Mouse (Mus musculus) heart, embryonic 16.5 days (tissue): ENCODE results near the gene Tigd3. TPM values are rescaled to one million over a fixed set of nuclear protein-coding genes. Genes with fewer than 3 reads are reported as not detected.
A peak's percentile ranks its signal among the peaks of the same experiment; 100 is the strongest.

Experiments used
- ATAC-seq: fragments of 200-750 bp; cut with Nextera tagmentation; replicated peaks from 2 replicates; pipeline ENCODE4 v1.8.0; 2017; ENCODE audit warnings: moderate number of reproducible peaks; ENCODE audit not compliant: insufficient read depth, low FRiP score; ENCODE audit errors: extremely low read depth
- H3K27ac ChIP-seq: fragments of 300-500 bp; sonication (generic); 2 replicates; pipeline ENCODE4 v1.5.1; 2014; ENCODE audit warnings: mild to moderate bottlenecking, low read length, control low read depth, moderate library complexity
- H3K27me3 ChIP-seq: fragments of 300-500 bp; sonication (generic); 2 replicates; pipeline ENCODE4 v1.6.1; 2014; ENCODE audit warnings: low read length, mixed read lengths; ENCODE audit not compliant: control insufficient read depth, insufficient read depth
- H3K36me3 ChIP-seq: fragments of 300-500 bp; sonication (generic); 2 replicates; pipeline ENCODE4 v1.6.1; 2014; ENCODE audit not compliant: control insufficient read depth, insufficient read depth
- H3K4me1 ChIP-seq: fragments of 300-500 bp; sonication (generic); 2 replicates; pipeline ENCODE4 v1.6.1; 2014; ENCODE audit warnings: low read length, mixed read lengths; ENCODE audit not compliant: control insufficient read depth, insufficient read depth
- H3K4me2 ChIP-seq: fragments of 300-500 bp; sonication (generic); 2 replicates; pipeline ENCODE4 v1.6.1; 2014; ENCODE audit warnings: low read depth, mild to moderate bottlenecking, control low read depth, low read length
- H3K4me3 ChIP-seq: fragments of 300-500 bp; sonication (generic); 2 replicates; pipeline ENCODE4 v1.5.1; 2014; ENCODE audit warnings: mild to moderate bottlenecking, control low read depth, low read length
- H3K9ac ChIP-seq: fragments of 300-500 bp; sonication (generic); 2 replicates; pipeline ENCODE4 v1.6.1; 2014; ENCODE audit warnings: low read length, control low read depth
- H3K9me3 ChIP-seq: fragments of 300-500 bp; sonication (generic); replicated peaks from 2 replicates; pipeline ENCODE4 v1.6.1; 2016; ENCODE audit warnings: low read length; ENCODE audit not compliant: control insufficient read depth
- WGBS: fragments of 180-500 bp; shearing (Covaris S2); extraction: QIAGEN DNeasy Blood & Tissue Kit; methylation state at CpG from one replicate; pipeline ENCODE4 v1.1.7; 2014; 5-methylcytosine and 5-hydroxymethylcytosine counted together
- polyA plus RNA-seq: library from polyadenylated mRNA; unstranded; fragments of >200 nt; fragmentation: Nextera tagmentation; extraction: Ambion mirVana; gene quantifications from 2 replicates; pipeline ENCODE4 v1.2.1, GENCODE M21; 2015

The Tigd3 gene
- polyA plus RNA-seq, 1 experiment from 2014 or later = 1.5 TPM

DNA sequence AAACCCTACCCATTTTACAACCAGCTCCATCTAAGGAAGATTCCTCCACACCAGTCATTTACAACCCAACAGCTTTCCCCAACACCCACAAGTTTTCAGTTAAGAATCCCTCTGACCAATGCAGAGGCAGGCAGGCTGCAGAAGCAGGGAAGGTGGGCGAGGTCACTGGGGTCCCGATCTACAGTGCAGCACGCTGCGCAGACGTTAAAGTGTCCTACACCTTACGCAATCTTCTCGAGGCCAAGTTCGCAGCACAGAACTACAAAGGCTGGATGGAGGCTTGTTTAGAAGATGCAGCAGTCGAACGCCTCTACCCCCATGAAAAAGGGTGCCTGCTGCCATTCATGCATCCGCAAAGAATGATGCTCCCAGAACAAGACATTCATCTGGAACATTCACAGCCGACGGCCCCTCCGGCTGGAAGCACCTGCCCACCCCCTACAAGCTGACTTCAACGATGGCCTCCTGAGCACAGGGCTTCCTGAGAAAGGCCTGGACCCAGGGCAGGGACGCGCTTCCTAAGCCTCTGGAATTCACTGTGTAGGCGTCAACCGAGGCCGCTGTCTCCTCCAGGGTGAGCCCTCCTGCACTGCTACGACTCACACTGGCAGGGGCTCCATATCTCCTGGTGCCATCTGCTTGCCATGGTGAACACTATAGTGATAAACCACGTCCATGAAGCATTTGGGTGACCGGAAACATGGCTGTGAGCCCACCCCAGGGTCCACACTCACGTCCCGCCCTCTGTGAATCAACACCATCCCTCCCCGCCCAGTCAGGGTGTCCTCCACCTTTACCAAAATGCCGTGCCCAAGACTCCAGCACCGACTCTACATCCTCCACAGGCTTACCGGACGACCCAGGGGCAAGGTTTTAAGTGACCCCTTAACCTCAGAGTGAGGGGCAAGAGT is 49.9 kb downstream of the Tigd3 start:
- no peak for ATAC-seq
- 72% methylated on average over 30 of the region's 30 CpGs for WGBS

DNA sequence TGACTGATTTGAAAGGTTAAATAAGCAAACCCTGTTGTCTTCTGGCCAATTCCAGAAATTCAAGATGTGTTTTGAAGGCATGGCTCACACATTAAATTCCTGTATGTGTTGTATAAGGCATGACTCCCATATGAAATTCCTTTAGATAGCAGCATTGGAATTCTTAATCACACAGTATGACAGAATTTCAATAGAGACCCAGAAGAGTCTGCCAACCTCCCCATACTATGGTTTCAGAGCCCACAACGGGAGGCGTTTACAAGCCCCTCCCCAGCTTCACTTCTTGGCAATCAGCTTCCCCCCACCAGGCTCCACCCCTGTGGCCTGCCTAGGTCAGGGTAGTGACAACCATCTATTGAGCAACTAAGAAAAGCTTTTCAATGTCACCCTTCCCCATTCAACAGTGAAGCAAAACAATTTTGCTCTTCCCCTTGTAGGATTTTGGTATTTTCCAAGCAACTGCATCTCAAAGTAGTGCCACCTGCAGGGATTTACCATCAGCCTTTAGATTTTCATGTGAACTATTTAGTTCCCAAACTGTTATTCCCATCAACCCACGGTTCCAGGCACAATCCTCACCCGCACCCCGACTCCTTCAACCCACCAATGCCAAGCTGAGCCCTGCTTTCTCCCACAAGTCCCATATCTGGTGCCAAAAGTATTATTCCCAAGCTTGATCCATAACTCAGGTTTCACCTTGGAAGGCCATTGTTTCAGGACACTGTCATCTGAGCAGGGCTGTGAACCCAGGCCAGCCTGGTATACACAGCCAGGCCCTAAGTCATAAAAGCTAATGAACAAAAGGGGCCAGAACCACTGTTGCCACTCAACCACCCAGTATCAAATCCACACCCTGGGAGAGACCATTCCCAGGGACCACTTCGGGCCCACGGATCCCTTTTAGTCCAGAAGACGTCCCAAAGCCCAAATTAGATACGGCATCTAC is 50.9 kb downstream of the Tigd3 start:
- H3K27me3 ChIP-seq = no peaks in the 10 kb centered on the region
- H3K4me3 ChIP-seq = peak overlapping the region; percentile 49
- H3K27ac ChIP-seq = peak overlapping the region; percentile 100
- peak overlapping the region; percentile 71 for H3K4me2 ChIP-seq
- ATAC-seq = no peak
- peak overlapping the region; percentile 76; the same call in 1 of the 2 replicates for H3K9ac ChIP-seq
- H3K36me3 ChIP-seq = no peaks in the 10 kb centered on the region
- 79% methylated on average over 9 of the region's 9 CpGs for WGBS
- H3K4me1 ChIP-seq = peaks cover 69% of the 10 kb centered on the region
- H3K9me3 ChIP-seq = no peaks in the 10 kb centered on the region

More for the DNA sequence above, 49.9 kb downstream of the Tigd3 start:
- Histone ChIP-seq H3K4me1 (peaks cover 77% of the 10 kb centered on the region), H3K4me3 (peak overlapping the region; percentile 49), H3K27me3 (no peaks in the 10 kb centered on the region), H3K9me3 (no peaks in the 10 kb centered on the region), H3K27ac (peak overlapping the region; percentile 100), H3K4me2 (peak overlapping the region; percentile 71), H3K36me3 (no peaks in the 10 kb centered on the region), H3K9ac (peak overlapping the region; percentile 76)

DNA sequence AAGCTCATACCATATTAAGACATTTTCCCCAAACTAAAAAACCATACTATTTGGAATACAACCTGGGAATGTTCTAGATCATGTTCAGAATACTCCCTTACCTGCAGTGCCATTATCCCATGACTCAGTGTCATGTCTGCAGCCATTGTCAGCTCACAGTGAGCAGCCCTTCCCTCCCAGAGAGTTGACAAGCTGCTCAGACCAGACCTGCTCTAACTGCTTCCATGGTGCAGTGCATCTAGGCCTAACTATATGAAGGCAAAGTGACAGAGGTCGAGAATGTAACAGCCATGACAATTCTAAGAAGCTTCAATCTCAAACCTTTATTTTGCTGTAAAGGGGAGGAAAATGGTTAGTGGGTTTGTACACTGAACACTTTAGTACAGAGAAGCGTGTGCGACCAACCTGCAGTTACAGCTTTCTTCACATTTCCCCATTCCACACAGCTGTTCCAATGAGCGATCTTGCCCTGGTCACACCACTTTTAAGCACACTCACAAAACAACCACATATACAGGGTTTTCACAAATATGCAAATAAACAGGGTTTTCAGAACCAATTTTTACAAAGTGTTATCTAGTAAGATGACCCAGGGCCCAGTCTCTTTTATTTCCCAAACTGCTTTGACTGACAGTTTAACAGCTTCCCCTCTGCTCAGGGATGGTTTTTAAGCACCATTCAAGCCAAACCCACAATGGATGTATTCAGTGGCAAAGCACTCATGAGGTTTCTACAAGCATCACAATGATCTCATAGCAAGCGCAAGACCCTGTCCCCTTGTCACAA is 51.8 kb downstream of the Tigd3 start:
- no peaks in the 10 kb centered on the region for H3K9me3 ChIP-seq
- H3K4me3 ChIP-seq = peak overlapping the region; percentile 10; the same call in 1 of the 2 replicates
- no peaks in the 10 kb centered on the region for H3K36me3 ChIP-seq
- H3K9ac ChIP-seq = no peak overlapping the region; the same call in 1 of the 2 replicates
- peak overlapping the region; percentile 71 for H3K4me2 ChIP-seq
- peak overlapping the region; percentile 34; the same call in 1 of the 2 replicates for H3K27ac ChIP-seq
- peaks cover 69% of the 10 kb centered on the region for H3K4me1 ChIP-seq
- 70% methylated on average over 5 of the region's 5 CpGs for WGBS
- H3K27me3 ChIP-seq = no peaks in the 10 kb centered on the region
- ATAC-seq = no peak

DNA sequence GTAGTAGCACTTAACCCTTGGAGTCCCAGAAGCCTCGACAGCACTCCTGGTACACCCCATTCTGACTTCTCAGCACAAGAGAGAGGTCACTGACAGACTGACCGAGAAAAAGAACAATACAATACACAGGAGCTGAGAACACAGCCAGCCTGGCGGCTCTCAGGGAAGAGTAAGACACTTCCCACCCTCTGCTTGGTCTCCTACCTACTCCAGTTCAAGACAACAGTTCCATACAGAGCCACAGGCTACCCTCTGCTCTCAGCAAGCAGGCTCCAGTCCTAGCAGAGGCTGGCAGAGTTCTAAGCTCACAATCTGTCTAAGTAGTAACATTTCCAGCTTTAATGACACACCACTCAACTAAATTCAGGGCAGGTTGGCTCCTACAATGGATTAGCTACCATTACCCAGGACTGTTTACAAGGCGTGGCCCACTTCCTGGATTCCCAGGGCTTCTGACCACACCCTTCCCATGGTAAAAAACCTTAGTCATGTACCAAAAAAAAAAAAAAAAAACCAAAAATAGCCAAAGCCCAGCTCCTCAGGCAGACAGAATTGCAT is 52.5 kb downstream of the Tigd3 start:
- Histone ChIP-seq H3K4me2 (peak overlapping the region; percentile 7; the same call in 1 of the 2 replicates), H3K27me3 (no peaks in the 10 kb centered on the region), H3K4me3 (no peak overlapping the region), H3K36me3 (no peaks in the 10 kb centered on the region), H3K27ac (peak overlapping the region; percentile 56), H3K9ac (no peak overlapping the region), H3K9me3 (no peaks in the 10 kb centered on the region), H3K4me1 (peaks cover 70% of the 10 kb centered on the region)
- WGBS = 61% methylated on average over 4 of the region's 4 CpGs
- ATAC-seq = no peak

Other genes with a start within 250 kb of the Tigd3 start
- 23.5 and 24.9 TPM in 2 replicates for gene Sipa1, start 230.4 kb downstream of the Tigd3 start, polyA plus RNA-seq
- 24.4 and 26.8 TPM in 2 replicates for gene Map3k11, start 205.4 kb downstream of the Tigd3 start, polyA plus RNA-seq
- gene Pcnx3, start 205.2 kb downstream of the Tigd3 start, polyA plus RNA-seq = 11.5 and 13.4 TPM in 2 replicates
- gene Kcnk7, start 189.8 kb downstream of the Tigd3 start, polyA plus RNA-seq = 0.18 and 0.24 TPM in 2 replicates
- 92.3 and 97.5 TPM in 2 replicates for gene Ehbp1l1, start 167.8 kb downstream of the Tigd3 start, polyA plus RNA-seq
- 68.6 and 72.3 TPM in 2 replicates for gene Fam89b, start 164.5 kb downstream of the Tigd3 start, polyA plus RNA-seq
- 27.3 and 31.5 TPM in 2 replicates for gene Ltbp3, start 153.2 kb downstream of the Tigd3 start, polyA plus RNA-seq
- 62.1 and 66.6 TPM in 2 replicates for gene Scyl1, start 122.7 kb downstream of the Tigd3 start, polyA plus RNA-seq
- 33.6 and 34.8 TPM in 2 replicates for gene Frmd8, start 18.9 kb downstream of the Tigd3 start, polyA plus RNA-seq
- 4.6 and 5.0 TPM in 2 replicates for gene Slc25a45, start 16.3 kb downstream of the Tigd3 start, polyA plus RNA-seq
- 97.5 and 103 TPM in 2 replicates for gene Dpf2, start 18.9 kb upstream of the Tigd3 start, polyA plus RNA-seq
- 12.4 and 12.6 TPM in 2 replicates for gene Cdc42ep2, start 30.7 kb upstream of the Tigd3 start, polyA plus RNA-seq
- gene Pola2, start 70.1 kb upstream of the Tigd3 start, polyA plus RNA-seq = 48.3 and 55.2 TPM in 2 replicates
- gene Slc22a20, start 92.0 kb upstream of the Tigd3 start, polyA plus RNA-seq = 0.07 TPM in 1 of 2 replicates, not detected in the other
- gene Capn1, start 121.7 kb upstream of the Tigd3 start, polyA plus RNA-seq = 9.5 and 10.0 TPM in 2 replicates
- gene Syvn1, start 152.4 kb upstream of the Tigd3 start, polyA plus RNA-seq = 15.8 and 18.6 TPM in 2 replicates
- gene Mrpl49, start 163.6 kb upstream of the Tigd3 start, polyA plus RNA-seq = 60.4 and 67.4 TPM in 2 replicates
- 354 and 453 TPM in 2 replicates for gene Fau, start 163.7 kb upstream of the Tigd3 start, polyA plus RNA-seq
- 21.8 and 24.7 TPM in 2 replicates for gene Znhit2, start 167.0 kb upstream of the Tigd3 start, polyA plus RNA-seq
- gene Tm7sf2, start 174.2 kb upstream of the Tigd3 start, polyA plus RNA-seq = 6.6 and 8.7 TPM in 2 replicates
- 49.0 and 50.7 TPM in 2 replicates for gene Vps51, start 183.1 kb upstream of the Tigd3 start, polyA plus RNA-seq
- gene Tmem262, start 185.9 kb upstream of the Tigd3 start, polyA plus RNA-seq = not detected in 2 replicates
- 0.56 and 1.3 TPM in 2 replicates for gene Gm28374, start 188.1 kb upstream of the Tigd3 start, polyA plus RNA-seq
- 46.1 and 48.1 TPM in 2 replicates for gene Zfpl1, start 190.8 kb upstream of the Tigd3 start, polyA plus RNA-seq
- 26.9 and 28.1 TPM in 2 replicates for gene Cdca5, start 190.8 kb upstream of the Tigd3 start, polyA plus RNA-seq
- 0.30 and 0.49 TPM in 2 replicates for gene AC131692.1, start 200.3 kb upstream of the Tigd3 start, polyA plus RNA-seq
- gene Naaladl1, start 211.6 kb upstream of the Tigd3 start, polyA plus RNA-seq = 0.27 and 3.9 TPM in 2 replicates
- 32.3 and 33.9 TPM in 2 replicates for gene Sac3d1, start 224.5 kb upstream of the Tigd3 start, polyA plus RNA-seq
- 20.5 and 25.1 TPM in 2 replicates for gene Snx15, start 234.2 kb upstream of the Tigd3 start, polyA plus RNA-seq
- 0.11 TPM in 1 of 2 replicates, not detected in the other for gene Batf2, start 246.8 kb upstream of the Tigd3 start, polyA plus RNA-seq
- 77.2 and 84.5 TPM in 2 replicates for gene Arl2, start 247.4 kb upstream of the Tigd3 start, polyA plus RNA-seq